Mouse (Mus musculus) 3T3-L1 (cell line): ENCODE data around the gene Fry.

Experiments
- DNase-seq: peaks from one replicate; pipeline ENCODE4 v3.0.0-alpha.2; 2015; ENCODE audit warnings: low read depth, low spot score

Fry gene

GRCm38 (mm10) chr5:150118455-150119241 is at the start of gene Fry:
Gene Fry (plus strand): TSS chr5:150118645.
- DNase-seq: no peak

- DNase-seq: no peak
Observed at GRCm38 (mm10) chr5:150070086-150070485, 48.4 kb upstream of the Fry start.

GRCm38 (mm10) chr5:150071738-150072137 is 46.7 kb upstream of the Fry start:
- no peak for DNase-seq

GRCm38 (mm10) chr5:150079866-150080797 is 38.3 kb upstream of the Fry start:
- DNase-seq: no peak

GRCm38 (mm10) chr5:150082696-150083095 is 35.7 kb upstream of the Fry start:
- DNase-seq: no peak

- DNase-seq: no peak
Observed at GRCm38 (mm10) chr5:150083190-150083589, 35.3 kb upstream of the Fry start.

- peak; percentile 25 for DNase-seq
Observed at GRCm38 (mm10) chr5:150097620-150098019, 20.8 kb upstream of the Fry start.

GRCm38 (mm10) chr5:150098754-150099153 is 19.7 kb upstream of the Fry start:
- no peak for DNase-seq

- no peak for DNase-seq
Observed at GRCm38 (mm10) chr5:150101789-150102188, 16.7 kb upstream of the Fry start.

- no peak for DNase-seq
Observed at GRCm38 (mm10) chr5:150106358-150106757, 12.1 kb upstream of the Fry start.

- DNase-seq: no peak
Observed at GRCm38 (mm10) chr5:150111236-150111635, 7.2 kb upstream of the Fry start.

- no peak for DNase-seq
Observed at GRCm38 (mm10) chr5:150114007-150114406, 4.4 kb upstream of the Fry start.

GRCm38 (mm10) chr5:150114778-150115177 is 3.7 kb upstream of the Fry start:
- no peak for DNase-seq

- no peak for DNase-seq
Observed at GRCm38 (mm10) chr5:150115271-150116092, 3.0 kb upstream of the Fry start.

GRCm38 (mm10) chr5:150116216-150116905 is 2.1 kb upstream of the Fry start:
- no peak for DNase-seq

GRCm38 (mm10) chr5:150116906-150117216 is 1.6 kb upstream of the Fry start:
- peak; percentile 7 for DNase-seq

GRCm38 (mm10) chr5:150118124-150118454 is 356 bp upstream of the Fry start:
- DNase-seq: no peak

GRCm38 (mm10) chr5:150120676-150121075 is 2.2 kb downstream of the Fry start:
- DNase-seq: no peak

- no peak for DNase-seq
Observed at GRCm38 (mm10) chr5:150122095-150122494, 3.6 kb downstream of the Fry start.

GRCm38 (mm10) chr5:150122571-150122970 is 4.1 kb downstream of the Fry start:
- DNase-seq: no peak

- DNase-seq: no peak
Observed at GRCm38 (mm10) chr5:150125920-150126319, 7.5 kb downstream of the Fry start.
